Mouse (Mus musculus) cerebellum, adult 9-10 months (tissue): ENCODE data around the gene Ampd1.
A peak's percentile ranks its signal among the peaks of the same experiment; 100 is the strongest.
"Not testable (repeated sequence)": the region's sequence is repeated elsewhere in the genome, so short reads cannot be mapped to it uniquely, and the experiment has no call there.

ENCODE experiments used
- DNase-seq: peaks from one replicate; pipeline ENCODE4 v3.0.0; 2022

Gene Ampd1

DNA sequence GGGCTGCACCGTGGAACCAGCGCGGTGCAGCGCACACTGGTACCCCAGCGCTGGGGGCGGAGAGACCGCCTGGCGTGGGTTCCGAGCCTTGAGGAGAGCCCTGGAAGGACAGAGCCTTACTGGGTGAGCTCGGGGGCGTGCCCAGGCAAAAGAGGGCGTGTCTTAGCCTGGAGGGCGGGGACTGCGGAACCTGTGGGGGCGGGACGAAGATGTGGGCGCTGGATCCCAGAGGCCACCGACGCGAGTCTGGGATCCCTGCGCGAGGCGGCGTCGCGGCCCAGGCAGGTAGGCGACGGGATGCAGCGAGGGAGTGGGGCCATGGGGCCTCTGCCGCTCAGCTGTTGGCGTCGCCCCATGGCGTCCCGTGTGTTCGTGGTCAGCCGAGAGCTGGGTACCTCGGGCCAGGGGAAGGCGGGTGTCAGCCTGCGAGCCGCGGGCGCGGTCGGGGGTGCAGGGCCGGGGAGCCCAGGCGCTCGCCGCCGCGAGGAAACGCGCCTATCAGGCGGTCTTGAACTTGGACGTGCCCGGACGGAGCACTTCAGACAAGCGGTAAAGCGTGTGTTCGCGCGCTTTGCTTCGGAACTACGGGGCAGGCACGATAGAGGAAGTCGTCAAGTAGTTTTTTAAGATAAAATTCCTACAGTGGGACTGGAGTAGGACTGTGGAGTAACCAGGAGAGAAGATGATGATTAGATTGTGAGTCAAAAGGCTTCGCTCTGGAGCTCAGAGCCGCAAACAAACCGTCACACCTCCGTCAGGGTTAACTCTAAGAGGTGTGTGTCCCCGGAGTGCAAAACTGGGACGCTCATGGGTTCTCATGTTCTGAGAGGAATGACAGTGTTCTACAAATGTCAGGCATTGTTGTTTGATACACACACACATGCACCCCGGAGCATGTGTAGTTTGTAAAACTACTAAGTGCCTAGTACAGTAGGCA is 28.9 kb downstream of the Ampd1 start, which contains the start of gene Dennd2c:
TSS of gene Dennd2c (plus strand) at position 151 of the 937 bp plus-strand sequence.
- DNase-seq, result peak; percentile 15

DNA sequence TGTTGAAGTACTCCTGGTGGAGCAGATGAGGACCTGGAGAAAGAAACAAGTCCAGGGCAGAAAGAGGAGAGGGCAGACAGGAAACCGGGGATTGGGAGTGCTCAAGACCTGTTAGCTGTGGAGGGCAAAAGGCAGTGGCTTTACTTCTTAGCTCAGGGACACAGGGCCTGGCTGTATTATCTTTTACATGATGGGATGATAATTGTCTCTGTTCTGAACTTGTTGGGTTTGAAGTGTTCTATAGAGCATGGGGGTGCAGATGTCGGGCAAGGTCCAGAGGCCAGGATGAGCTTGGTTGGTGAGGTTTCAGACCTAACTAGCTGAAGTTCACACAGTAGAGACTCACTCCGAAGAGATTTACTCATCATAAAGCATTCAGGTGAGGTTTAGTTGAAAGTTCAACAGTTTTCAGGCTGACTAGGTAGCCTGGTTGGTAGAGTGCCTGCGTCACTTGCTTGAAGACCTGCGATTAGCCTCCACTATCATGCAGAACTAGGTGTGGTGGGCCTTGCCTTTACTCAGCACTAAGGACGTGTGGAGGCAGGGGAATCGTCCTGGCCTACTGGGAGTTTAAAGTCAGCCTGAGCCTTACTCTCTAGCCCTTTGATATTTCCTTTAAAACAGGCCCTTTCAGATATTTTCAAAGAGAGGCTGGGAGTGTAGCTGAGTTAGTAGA is 33.9 kb downstream of the Ampd1 start:
- no peak for DNase-seq

DNA sequence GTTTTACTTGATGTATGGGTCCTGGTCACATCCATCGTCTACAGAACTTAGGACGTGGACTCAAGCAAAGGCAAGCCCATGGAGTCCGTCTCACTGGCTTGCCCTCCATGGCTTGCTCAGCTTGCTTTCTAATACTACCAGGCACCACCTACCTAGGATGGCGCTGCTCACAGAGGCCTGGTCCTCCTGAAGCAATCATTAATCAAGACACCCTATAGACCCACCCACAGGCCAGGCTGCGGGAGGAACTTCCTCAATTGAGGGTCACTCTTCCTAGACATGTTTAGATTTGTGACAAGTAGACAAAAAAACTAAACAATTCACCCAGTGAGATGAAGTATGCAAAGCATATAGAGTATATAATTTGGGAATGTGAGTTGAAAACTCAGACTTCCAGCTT is 38.4 kb downstream of the Ampd1 start:
- no peak for DNase-seq

DNA sequence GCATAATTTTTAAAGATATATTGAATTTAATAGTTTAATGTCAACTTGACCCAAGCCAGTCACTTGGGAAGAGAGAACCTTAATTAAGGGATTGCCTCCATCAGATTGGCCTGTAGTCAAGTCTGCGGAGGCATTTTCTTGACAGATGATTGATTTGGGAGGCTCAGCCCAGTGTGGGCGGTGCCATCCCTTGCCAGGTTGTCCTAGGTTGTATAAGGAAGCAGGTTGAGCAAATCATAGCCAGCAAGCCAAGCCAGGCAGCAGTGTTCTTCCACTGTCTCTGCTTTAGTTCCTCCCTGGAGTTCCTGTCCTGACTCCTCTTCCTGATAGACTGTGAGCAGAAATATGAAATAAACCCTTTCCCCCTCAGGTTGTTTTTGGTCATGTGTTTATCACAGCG is 49.8 kb downstream of the Ampd1 start:
- DNase-seq, result no peak

DNA sequence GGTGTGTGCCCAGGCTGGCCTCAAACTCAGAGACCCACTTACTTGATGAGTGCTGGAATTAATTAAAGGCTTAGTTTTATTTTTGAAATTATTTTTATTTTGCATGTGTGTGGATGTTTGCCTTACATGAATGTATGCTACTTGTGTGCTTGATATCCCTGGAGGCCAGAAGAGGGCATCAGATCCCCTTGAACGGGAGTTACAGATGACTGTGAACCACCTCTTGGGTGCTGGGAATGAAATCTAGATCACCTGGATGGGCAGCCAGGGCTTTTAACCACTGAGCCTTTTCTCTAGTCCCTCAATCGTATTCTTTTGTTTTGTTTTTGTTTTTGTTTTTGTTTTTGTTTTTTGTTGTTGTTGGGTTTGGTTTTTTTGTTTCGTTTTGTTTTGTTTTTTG is 52.3 kb downstream of the Ampd1 start:
- no peak for DNase-seq

DNA sequence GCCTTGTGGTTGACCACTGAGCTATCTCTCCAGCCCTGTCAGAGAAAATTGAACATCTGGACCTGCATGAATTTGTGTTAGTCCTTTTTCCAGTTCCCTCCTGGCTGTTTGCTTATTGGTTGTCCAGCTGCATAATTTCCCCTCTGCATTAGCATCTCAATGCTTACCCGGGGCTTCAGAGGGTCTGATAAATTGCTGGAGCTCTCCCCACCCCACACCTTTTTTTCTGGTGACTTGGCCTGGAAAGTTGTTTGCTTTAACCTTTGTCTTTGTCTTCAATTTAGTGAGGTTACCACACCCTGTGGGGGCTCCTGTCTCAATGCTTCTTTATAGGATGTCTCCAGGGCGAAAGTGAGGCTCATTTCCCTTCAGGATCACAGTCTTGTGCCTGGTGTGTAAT is 53.4 kb downstream of the Ampd1 start:
- DNase-seq, result no peak

DNA sequence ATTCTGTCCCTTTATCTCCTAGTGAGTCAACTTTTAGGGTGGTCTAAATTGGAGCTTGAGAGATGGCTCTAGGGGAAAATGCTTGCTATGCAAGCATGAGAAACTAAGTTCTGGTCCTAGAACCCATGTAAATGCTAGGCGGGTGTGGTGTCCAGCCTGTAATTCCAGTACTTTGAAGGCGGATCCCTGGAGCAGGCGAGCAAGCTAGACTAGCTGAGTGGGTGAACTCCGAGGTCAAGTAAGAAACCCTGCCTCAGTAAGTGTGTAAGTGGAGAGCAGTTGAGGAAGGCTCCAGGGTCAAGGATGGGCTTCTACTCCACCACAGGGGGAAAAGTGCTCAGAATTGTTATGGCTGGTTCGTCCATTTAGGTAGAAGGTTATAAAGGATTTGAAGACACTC is 53.9 kb downstream of the Ampd1 start:
- DNase-seq, result no peak

DNA sequence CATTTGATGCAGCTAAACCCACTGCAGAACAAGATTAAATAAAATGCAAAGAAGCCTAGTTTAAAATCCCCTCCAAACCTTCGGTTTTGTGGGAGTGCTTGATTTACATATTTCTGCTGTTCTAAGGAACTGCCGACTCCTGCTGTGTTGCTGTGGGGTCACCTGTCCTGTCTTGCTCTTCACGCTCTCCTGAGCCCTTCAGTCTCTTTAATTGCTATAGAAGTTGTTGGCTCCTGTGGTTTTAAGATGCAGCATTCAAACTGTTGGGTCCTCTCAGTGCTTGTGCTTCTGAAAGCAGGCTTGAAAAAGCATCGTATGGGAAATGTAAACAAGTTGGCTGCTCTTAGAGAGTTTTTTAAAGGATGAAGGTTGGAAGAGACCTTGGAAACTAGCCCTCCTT is 54.4 kb downstream of the Ampd1 start:
- DNase-seq, result no peak

DNA sequence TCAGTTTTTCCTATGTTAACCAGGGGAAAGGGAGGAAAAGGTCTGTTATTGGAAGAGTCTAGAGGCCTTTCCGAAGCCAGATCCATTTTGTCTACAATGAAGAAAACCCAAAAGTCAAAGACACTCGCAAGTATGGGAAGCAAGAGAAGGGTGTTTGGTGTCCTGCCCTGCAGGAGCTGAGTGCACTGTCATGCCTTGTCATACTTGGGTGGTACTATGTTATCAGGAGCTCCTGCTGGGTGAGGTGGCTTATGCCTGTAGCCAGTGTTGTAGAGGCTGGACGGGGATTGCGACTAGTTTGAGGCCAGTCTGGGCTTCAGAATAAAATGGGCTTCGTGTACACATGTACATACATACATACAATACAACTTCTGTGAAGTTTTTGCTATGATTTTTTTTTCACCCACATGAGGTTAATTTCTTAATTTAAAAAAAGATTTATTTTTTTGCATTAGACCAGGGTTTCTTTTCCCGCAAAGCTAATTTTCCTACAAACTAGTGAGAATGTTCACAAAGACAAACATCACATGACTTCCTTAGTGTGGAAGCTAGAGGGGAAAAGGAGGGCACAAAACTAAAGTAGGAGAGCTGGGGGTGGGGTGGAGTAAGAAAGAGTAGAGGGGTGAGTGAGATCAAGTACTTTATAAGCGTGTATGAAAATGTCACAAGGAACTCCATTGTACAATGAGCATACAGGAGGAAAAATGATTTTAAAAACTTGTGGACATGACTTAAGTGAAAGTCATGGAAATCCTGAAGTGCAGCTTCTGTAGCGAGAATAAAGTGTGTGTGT is 55.7 kb downstream of the Ampd1 start:
- no peak for DNase-seq

DNA sequence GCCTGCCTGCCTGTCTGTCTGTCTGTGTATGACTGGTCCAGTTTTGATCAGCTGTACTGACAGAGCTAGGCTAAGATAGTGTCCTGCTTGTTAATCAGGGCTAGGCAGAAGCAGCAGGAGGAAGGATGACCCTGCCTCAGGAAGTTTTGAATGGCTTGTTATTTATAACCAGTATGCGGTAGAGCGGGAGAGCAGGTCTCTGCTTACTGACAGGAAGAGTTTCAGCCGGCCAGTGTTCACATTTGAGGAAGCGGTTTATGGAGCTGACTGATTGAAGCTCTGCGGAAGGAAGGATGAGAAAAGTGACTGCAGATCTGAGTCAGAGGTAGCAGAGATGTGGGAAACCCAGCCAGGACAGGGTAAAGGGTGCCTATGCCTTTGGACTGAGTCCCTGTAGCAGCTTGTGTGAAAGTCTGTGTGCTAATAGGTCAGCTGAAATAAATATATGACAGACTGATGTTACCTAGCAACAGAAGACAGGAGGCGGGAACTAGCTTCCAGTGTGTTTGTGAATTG is 56.5 kb downstream of the Ampd1 start:
- DNase-seq, result no peak

DNA sequence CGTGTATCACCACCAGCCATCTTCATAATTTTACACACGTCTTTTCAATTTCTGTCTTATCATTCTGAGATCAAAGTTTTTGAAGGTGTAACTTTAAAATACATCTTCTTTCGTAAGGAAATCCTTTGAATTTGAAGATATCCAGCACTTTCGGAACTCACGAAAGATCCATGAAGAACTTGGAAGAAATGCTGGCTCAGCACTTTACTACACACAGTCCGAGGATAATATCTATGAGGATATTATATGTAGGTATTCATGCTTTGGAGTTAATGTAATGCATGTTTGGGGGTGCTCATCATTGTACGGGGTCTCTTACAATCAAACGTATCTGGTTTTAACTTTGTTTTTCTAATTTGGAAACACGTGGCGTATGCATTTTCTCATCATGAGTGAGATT is 59.3 kb downstream of the Ampd1 start:
- no peak for DNase-seq

DNA sequence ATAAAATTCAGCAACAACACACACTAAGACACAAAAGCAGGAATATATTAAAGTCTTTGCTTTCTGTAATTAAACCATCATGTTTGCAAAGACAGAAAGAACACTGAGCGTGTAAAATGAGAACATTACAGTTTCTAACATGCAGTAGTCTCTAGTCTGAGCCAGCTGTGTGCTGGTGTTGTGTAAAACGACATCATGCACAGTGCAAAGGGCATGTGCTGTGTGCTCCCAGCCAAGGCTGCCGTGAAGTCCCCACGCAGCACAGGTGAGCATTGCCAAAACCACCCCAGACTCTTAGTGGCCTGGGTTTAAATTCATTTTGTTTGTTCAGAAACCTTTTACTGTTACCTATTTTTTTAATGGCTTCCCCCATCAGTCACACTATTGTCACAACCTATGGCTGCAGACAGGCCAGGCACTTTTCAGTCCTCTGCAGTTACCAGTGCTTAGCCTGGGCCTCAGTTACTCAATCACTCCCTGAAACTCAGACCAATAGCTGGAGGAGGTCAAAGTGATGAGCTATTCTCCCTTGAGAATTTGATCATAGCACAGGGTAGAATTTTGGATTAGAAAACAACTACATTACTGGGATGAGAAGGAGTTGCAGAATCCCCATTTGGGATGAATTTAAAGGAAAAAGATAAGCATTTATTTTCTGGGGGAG is 62.7 kb downstream of the Ampd1 start:
- no peak for DNase-seq

DNA sequence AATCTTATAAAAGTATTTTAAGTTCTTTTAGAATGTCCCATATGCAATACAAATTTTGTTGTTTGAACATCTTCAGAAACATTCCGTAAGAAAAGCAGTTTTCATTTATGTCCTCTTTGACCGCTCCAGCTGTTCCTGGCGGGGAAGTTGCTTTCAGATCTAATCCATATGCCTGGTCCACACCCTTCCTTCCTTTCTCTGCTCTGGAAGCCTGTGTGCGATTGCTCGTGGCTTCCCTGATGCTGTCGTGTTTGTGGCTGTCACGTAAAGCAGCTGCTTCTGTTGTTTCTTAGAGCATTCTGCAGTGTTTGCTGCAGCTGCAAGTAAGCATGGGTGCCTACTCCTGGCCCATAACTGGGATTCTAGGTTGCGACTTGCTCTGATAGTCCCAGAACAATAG is 65.2 kb downstream of the Ampd1 start:
- no peak for DNase-seq

DNA sequence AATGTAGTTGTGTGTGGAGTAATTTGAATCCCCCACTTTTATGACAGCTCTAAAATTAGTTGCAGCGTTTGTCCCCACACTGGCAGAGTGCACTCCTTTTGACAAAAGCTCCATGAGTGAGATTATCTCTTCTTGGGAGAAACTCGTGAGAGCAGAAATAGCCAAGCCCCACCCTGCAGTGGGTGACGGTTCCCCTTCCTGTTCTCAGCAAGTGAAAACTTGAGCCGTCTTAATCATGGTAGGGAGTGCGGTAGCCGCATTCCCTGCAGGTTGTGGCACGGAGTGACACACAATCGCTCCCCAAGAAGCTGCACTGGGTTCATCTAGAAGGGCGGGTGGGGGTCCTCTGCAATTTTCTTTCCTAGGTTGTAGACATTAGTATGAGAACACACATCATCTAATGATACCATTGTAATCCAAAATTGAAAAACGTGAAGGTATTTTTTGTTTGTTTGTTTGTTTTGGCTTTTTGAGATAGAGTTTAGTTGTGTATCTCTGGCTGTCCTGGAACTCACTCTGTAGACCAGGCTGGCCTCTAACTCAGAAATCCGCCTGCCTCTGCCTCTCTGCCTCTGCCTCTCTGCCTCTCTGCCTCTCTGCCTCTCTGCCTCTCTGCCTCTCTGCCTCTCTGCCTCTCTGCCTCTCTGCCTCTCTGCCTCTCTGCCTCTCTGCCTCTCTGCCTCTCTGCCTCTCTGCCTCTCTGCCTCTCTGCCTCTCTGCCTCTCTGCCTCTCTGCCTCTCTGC is 66.5 kb downstream of the Ampd1 start:
- not testable (repeated sequence) for DNase-seq

DNA sequence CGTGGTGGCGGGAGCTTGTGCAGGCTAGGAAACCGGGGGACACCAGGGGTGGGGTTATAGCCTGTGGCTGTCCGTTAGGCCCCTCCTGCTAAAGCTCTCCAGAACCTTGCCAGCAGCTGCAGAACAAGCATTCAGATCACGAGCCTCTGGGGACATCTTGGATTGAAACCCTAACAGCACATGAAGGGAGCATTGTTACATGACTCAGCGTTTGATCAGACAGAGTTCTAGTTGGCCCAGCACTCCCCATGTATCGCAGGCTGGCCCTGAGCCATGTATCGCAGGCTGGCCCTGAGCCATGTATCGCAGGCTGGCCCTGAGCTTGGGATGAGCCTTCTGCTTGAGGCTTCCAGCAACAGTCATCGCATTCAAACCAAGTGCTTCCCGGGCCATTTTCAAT is 67.5 kb downstream of the Ampd1 start:
- DNase-seq, result no peak

DNA sequence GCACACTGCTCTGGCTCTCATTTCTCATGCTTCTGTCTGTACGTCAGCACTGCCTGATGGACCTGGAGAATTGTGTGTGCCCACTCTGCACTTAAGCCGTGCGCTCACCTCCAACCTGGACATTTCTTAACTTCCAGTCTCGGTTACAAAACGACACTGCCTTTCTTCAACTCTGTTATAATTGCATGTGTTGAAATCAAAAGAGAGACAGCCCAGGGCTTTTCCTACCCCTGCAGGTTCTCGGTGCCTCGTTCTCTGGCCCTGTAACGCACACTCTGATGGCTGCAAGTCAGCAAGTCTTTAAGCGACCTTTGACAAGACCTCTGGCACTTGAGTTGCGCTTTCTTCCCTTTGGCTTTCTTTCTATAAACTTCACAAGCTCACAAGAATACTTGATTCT is 68.6 kb downstream of the Ampd1 start:
- no peak for DNase-seq

DNA sequence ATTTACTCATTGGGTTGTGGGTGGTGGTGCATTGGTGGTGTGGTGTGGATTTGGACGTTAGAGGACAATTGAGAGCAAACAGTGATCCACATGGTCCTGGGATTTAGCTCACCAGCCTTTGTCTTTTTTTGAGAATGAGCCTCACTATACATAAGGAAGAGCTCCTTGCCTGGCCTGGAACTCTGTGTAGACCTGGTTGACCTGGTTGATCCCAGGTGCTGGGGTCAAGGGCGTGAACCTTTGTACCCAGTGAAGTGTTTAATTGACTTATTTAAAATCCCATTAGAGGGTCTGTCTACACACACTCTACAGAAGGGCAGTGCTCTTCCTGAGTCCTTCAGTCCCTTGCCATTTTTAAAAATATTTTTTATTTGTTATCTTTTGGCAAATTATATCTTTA is 71.5 kb downstream of the Ampd1 start:
- DNase-seq, result no peak

DNA sequence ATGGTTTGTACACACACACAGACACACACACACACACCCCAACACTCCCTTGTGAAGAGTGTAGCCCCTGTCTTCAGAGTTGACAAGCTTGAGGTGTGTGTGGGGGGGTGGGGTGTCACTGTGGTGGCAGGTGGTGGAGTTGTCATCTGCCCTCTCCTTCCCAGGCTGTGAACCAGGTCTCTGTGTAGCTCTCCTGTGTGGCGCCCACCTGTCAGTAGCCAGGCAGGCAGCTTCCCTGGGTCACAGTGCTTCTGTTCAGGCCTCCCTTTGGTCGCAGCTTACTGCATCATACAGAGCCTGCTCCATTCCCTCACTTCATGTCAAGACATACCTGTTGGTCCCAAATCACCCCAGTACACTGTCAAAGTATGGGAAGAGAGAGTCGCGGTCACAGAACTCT is 72.0 kb downstream of the Ampd1 start:
- no peak for DNase-seq

DNA sequence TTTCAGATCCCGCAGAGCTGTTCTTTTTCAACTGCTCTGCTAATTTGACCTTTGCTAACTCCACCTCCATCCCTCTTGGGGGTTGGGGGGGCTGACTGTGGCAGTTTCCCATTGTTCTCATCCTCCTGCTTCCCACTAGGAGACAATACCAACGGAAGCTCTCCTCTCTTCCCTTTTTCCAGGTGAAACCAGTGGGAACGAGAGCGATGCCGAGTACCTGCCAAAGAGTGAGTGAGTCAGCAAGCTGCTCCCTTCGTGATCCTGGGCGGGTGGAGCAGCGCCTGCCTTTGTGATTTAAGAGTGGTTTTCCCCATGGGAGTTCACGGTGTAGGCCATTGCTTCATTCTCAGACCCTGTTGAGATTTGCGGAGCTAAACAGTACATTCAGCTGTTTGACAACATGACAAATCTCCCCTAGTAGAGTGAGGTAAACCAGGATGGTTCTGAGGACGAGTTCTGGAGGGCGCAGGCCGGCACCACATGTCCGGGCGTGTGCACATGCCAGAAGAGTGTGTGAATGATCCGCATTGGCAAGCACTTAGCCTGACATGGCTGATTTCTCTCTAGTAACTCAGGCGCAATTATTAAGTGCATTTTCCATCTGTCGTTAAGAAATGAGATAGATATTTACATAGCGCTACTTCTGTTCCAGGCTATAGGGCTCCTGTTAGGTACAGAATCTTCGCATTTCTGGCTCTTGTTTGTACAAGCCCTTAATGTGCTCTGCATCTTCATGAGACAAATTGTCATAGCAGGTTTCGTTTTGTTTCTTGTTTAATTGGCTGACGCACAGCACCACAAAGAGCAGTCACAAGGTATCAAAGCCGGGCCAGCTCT is 72.7 kb downstream of the Ampd1 start:
- DNase-seq, result no peak

DNA sequence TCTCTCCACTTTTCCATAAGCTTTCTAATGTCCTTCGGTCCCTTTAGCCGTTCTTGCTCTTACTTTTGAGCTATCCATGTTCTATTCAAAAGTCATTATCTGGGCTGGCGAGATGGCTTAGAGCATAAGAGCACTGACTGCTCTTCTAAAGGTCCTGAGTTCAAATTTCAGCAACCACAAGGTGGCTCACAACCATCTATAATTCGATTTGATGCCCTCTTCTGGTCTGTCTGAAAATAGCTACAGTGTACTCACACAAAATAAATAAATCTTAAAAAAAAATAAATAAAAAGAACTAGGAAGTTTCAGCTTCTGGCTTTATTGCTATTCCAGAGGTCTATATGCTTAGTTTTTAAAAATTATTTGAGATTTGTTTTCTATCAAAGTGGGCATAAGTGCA is 74.0 kb downstream of the Ampd1 start:
- DNase-seq, result no peak

DNA sequence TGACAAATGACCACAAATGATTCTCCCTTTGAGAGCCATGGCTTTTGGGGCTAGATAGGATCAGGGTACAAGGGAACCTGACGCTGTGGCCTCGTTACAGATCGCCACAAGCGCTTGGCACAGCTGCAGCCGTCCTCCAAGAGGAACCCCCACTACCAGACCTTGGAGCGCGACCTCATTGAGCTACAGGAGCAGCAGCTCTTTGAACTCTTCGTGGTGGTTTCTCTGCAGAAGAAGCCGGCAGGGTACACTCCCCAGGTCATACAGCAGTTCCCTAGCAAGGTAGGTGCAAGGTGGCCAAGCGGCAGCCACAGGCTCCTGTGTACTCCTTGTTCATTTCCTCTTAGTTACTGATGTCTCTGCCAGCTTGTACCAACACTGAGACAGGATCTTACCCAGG is 75.1 kb downstream of the Ampd1 start:
- DNase-seq, result no peak
